Mouse (Mus musculus) CH12.LX (cell line): ENCODE measurements around the gene Acvrl1.

Source experiments
- CTCF ChIP-seq, 2 experiments: IDR thresholded peaks in 1 of 2; conservative IDR thresholded peaks in 1 of 2; 2 replicates each; pipeline ENCODE4 v1.5.1; 2011 to 2012; ENCODE audit warnings: low read depth in 2 of 2, low read length in 2 of 2, improper control_type of control experiment in 1 of 2, inconsistent platforms in 1 of 2, mild to moderate bottlenecking in 1 of 2, moderate library complexity in 1 of 2
- ETS1 ChIP-seq: conservative IDR thresholded peaks from 2 replicates; pipeline ENCODE4 v1.6.1; 2012; ENCODE audit warnings: low read depth, mild to moderate bottlenecking, inconsistent platforms, low read length, improper control_type of control experiment, moderate library complexity
- GABPA ChIP-seq: IDR thresholded peaks from 2 replicates; pipeline ENCODE4 v1.6.1; 2012; ENCODE audit warnings: low read depth, low read length, improper control_type of control experiment, inconsistent platforms; ENCODE audit not compliant: insufficient replicate concordance
- HCFC1 ChIP-seq: IDR thresholded peaks from 2 replicates; pipeline ENCODE4 v1.6.1; 2012; ENCODE audit warnings: low read depth, mild to moderate bottlenecking, inconsistent platforms, low read length, improper control_type of control experiment
- TCF12 ChIP-seq: IDR thresholded peaks from 2 replicates; pipeline ENCODE4 v1.6.1; 2014; ENCODE audit warnings: low read depth, mild to moderate bottlenecking, inconsistent platforms, low read length, improper control_type of control experiment

DNA sequence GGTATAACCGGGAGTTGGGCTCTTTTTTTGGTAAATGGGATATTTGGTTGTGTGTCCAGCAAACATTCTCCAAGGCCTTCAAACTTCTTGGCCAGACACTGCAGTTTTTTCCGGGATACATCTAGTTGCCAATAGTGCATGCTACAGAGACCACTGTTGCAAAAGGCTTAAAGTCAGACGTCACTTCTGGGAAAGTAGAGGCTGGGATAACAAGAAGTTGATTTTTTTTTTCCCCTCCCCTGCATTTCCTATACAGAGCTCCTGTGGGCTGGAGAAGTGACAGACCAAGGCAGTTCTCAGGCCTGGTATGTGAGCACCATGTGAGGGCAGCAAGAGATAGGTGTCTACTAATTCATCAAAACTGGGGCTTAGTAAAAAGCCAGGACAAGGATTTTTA, 48.0 kb downstream of the Acvrl1 start:
- TF ChIP-seq ETS1 (no peak), GABPA (no peak), HCFC1 (no peak), CTCF (conservative IDR thresholded peaks at IDR 0.05 in 1 of 2, IDR thresholded peaks at IDR 0.05 in 1 of 2; ENCODE audit: low read depth in 2 of 2, low read length in 2 of 2) (no peak), TCF12 (no peak)
